Mouse (Mus musculus): ENCODE measurements around the gene Zfx. TPM values are rescaled to one million over a fixed set of nuclear protein-coding genes. Genes with fewer than 3 reads are reported as not detected.
A peak's percentile ranks its signal among the peaks of the same experiment; 100 is the strongest.

Zfx gene
- polyA plus RNA-seq, 1 experiment from 2014 or later, result 18.2 TPM

- H3K27ac ChIP-seq (ENCODE audit: low read length), result no peak overlapping the region
- no peaks in the 10 kb centered on the region for H3K9me3 ChIP-seq (replicated peaks; ENCODE audit: control insufficient read depth, low read length, poor library complexity, severe bottlenecking)
- H3K36me3 ChIP-seq (ENCODE audit: control insufficient read depth, insufficient read depth, low read length), result no peaks in the 10 kb centered on the region
- no peak overlapping the region for H3K9ac ChIP-seq (ENCODE audit: low read depth, low read length)
- peaks cover 37% of the 10 kb centered on the region for H3K27me3 ChIP-seq (ENCODE audit: control insufficient read depth, insufficient read depth, low read depth, low read length)
- ATAC-seq, result no peak
- no peak overlapping the region for H3K4me3 ChIP-seq (ENCODE audit: low read depth, low read length)
- 79% methylated on average over 3 of the region's 3 CpGs for WGBS
- no peaks in the 10 kb centered on the region for H3K4me1 ChIP-seq (ENCODE audit: control insufficient read depth, insufficient read depth, low read length)
- no peak overlapping the region for H3K4me2 ChIP-seq (ENCODE audit: low read length)
Observed at GRCm38 (mm10) chrX:94132239-94132638, 8.7 kb upstream of the Zfx start.

- H3K9me3 ChIP-seq (replicated peaks; ENCODE audit: control insufficient read depth, low read length, poor library complexity, severe bottlenecking), result no peaks in the 10 kb centered on the region
- H3K4me3 ChIP-seq (ENCODE audit: low read depth, low read length), result no peak overlapping the region
- peaks cover 38% of the 10 kb centered on the region for H3K27me3 ChIP-seq (ENCODE audit: control insufficient read depth, insufficient read depth, low read depth, low read length)
- H3K4me2 ChIP-seq (ENCODE audit: low read length), result no peak overlapping the region
- no peak for ATAC-seq
- WGBS, result 78% methylated on average over 4 of the region's 4 CpGs
- H3K9ac ChIP-seq (ENCODE audit: low read depth, low read length), result no peak overlapping the region
- H3K36me3 ChIP-seq (ENCODE audit: control insufficient read depth, insufficient read depth, low read length), result no peaks in the 10 kb centered on the region
- no peak overlapping the region for H3K27ac ChIP-seq (ENCODE audit: low read length)
- H3K4me1 ChIP-seq (ENCODE audit: control insufficient read depth, insufficient read depth, low read length), result no peaks in the 10 kb centered on the region
Observed at GRCm38 (mm10) chrX:94129712-94130111, 6.2 kb upstream of the Zfx start.

- Histone ChIP-seq H3K36me3 (ENCODE audit: control insufficient read depth, insufficient read depth, low read length) (no peaks in the 10 kb centered on the region), H3K9me3 (replicated peaks; ENCODE audit: control insufficient read depth, low read length, poor library complexity, severe bottlenecking) (no peaks in the 10 kb centered on the region), H3K27ac (ENCODE audit: low read length) (no peak overlapping the region), H3K9ac (ENCODE audit: low read depth, low read length) (no peak overlapping the region), H3K4me2 (ENCODE audit: low read length) (no peak overlapping the region), H3K4me1 (ENCODE audit: control insufficient read depth, insufficient read depth, low read length) (peaks cover 3% of the 10 kb centered on the region; the same call in 1 of the 2 replicates), H3K4me3 (ENCODE audit: low read depth, low read length) (no peak overlapping the region), H3K27me3 (ENCODE audit: control insufficient read depth, insufficient read depth, low read depth, low read length) (peaks cover 19% of the 10 kb centered on the region)
- ATAC-seq, result no peak
- 88% methylated on average over 2 of the region's 2 CpGs for WGBS
Observed at GRCm38 (mm10) chrX:94125950-94126349, 2.4 kb upstream of the Zfx start.

GRCm38 (mm10) chrX:94122709-94123058 lies 818 bp downstream of the Zfx start:
- 22% methylated on average over 32 of the region's 53 CpGs for WGBS
- Histone ChIP-seq H3K9ac (ENCODE audit: low read depth, low read length) (peak overlapping the region; percentile 89), H3K4me1 (ENCODE audit: control insufficient read depth, insufficient read depth, low read length) (peaks cover 8% of the 10 kb centered on the region), H3K27me3 (ENCODE audit: control insufficient read depth, insufficient read depth, low read depth, low read length) (peaks cover 9% of the 10 kb centered on the region), H3K36me3 (ENCODE audit: control insufficient read depth, insufficient read depth, low read length) (no peaks in the 10 kb centered on the region), H3K27ac (ENCODE audit: low read length) (peak overlapping the region; percentile 98), H3K4me2 (ENCODE audit: low read length) (peak overlapping the region; percentile 48), H3K4me3 (ENCODE audit: low read depth, low read length) (peak overlapping the region; percentile 57), H3K9me3 (replicated peaks; ENCODE audit: control insufficient read depth, low read length, poor library complexity, severe bottlenecking) (no peaks in the 10 kb centered on the region)
- peak; percentile 81 for ATAC-seq

- H3K36me3 ChIP-seq (ENCODE audit: control insufficient read depth, insufficient read depth, low read length), result no peaks in the 10 kb centered on the region
- H3K4me1 ChIP-seq (ENCODE audit: control insufficient read depth, insufficient read depth, low read length), result peaks cover 8% of the 10 kb centered on the region
- H3K4me2 ChIP-seq (ENCODE audit: low read length), result peak overlapping the region; percentile 66
- peak; percentile 93 for ATAC-seq
- peak overlapping the region; percentile 89 for H3K9ac ChIP-seq (ENCODE audit: low read depth, low read length)
- WGBS, result 24% methylated on average over 53 of the region's 65 CpGs
- H3K27me3 ChIP-seq (ENCODE audit: control insufficient read depth, insufficient read depth, low read depth, low read length), result peaks cover 9% of the 10 kb centered on the region
- no peaks in the 10 kb centered on the region for H3K9me3 ChIP-seq (replicated peaks; ENCODE audit: control insufficient read depth, low read length, poor library complexity, severe bottlenecking)
- peak overlapping the region; percentile 98 for H3K27ac ChIP-seq (ENCODE audit: low read length)
- peak overlapping the region; percentile 57 for H3K4me3 ChIP-seq (ENCODE audit: low read depth, low read length)
Observed at GRCm38 (mm10) chrX:94121866-94122708, 1.4 kb downstream of the Zfx start.

GRCm38 (mm10) chrX:94121161-94121856 lies 2.2 kb downstream of the Zfx start:
- peaks cover 8% of the 10 kb centered on the region for H3K4me1 ChIP-seq (ENCODE audit: control insufficient read depth, insufficient read depth, low read length)
- H3K27me3 ChIP-seq (ENCODE audit: control insufficient read depth, insufficient read depth, low read depth, low read length), result peaks cover 8% of the 10 kb centered on the region
- peak overlapping the region; percentile 52; the same call in 1 of the 2 replicates for H3K9ac ChIP-seq (ENCODE audit: low read depth, low read length)
- peak overlapping the region; percentile 57 for H3K4me3 ChIP-seq (ENCODE audit: low read depth, low read length)
- no peaks in the 10 kb centered on the region for H3K9me3 ChIP-seq (replicated peaks; ENCODE audit: control insufficient read depth, low read length, poor library complexity, severe bottlenecking)
- H3K36me3 ChIP-seq (ENCODE audit: control insufficient read depth, insufficient read depth, low read length), result no peaks in the 10 kb centered on the region
- 22% methylated on average over 24 of the region's 24 CpGs for WGBS
- peak overlapping the region; percentile 98 for H3K27ac ChIP-seq (ENCODE audit: low read length)
- H3K4me2 ChIP-seq (ENCODE audit: low read length), result peak overlapping the region; percentile 66
- no peak for ATAC-seq

- ATAC-seq, result no peak
- H3K4me2 ChIP-seq (ENCODE audit: low read length), result no peak overlapping the region
- no peaks in the 10 kb centered on the region for H3K9me3 ChIP-seq (replicated peaks; ENCODE audit: control insufficient read depth, low read length, poor library complexity, severe bottlenecking)
- no peak overlapping the region for H3K9ac ChIP-seq (ENCODE audit: low read depth, low read length)
- no peak overlapping the region for H3K27ac ChIP-seq (ENCODE audit: low read length)
- H3K27me3 ChIP-seq (ENCODE audit: control insufficient read depth, insufficient read depth, low read depth, low read length), result peaks cover 7% of the 10 kb centered on the region
- H3K4me3 ChIP-seq (ENCODE audit: low read depth, low read length), result no peak overlapping the region
- H3K36me3 ChIP-seq (ENCODE audit: control insufficient read depth, insufficient read depth, low read length), result no peaks in the 10 kb centered on the region
- H3K4me1 ChIP-seq (ENCODE audit: control insufficient read depth, insufficient read depth, low read length), result peaks cover 8% of the 10 kb centered on the region
Observed at GRCm38 (mm10) chrX:94118350-94118749, 5.2 kb downstream of the Zfx start.

GRCm38 (mm10) chrX:94115882-94116281 lies 7.6 kb downstream of the Zfx start:
- no peaks in the 10 kb centered on the region for H3K9me3 ChIP-seq (replicated peaks; ENCODE audit: control insufficient read depth, low read length, poor library complexity, severe bottlenecking)
- H3K36me3 ChIP-seq (ENCODE audit: control insufficient read depth, insufficient read depth, low read length), result no peaks in the 10 kb centered on the region
- H3K4me3 ChIP-seq (ENCODE audit: low read depth, low read length), result no peak overlapping the region
- WGBS, result 84% methylated on average over 6 of the region's 6 CpGs
- H3K27me3 ChIP-seq (ENCODE audit: control insufficient read depth, insufficient read depth, low read depth, low read length), result peaks cover 4% of the 10 kb centered on the region; the same call in 1 of the 2 replicates
- H3K4me1 ChIP-seq (ENCODE audit: control insufficient read depth, insufficient read depth, low read length), result peaks cover 5% of the 10 kb centered on the region
- no peak for ATAC-seq
- H3K9ac ChIP-seq (ENCODE audit: low read depth, low read length), result no peak overlapping the region
- no peak overlapping the region for H3K4me2 ChIP-seq (ENCODE audit: low read length)
- no peak overlapping the region for H3K27ac ChIP-seq (ENCODE audit: low read length)

- no peak for ATAC-seq
- no peaks in the 10 kb centered on the region for H3K9me3 ChIP-seq (replicated peaks; ENCODE audit: control insufficient read depth, low read length, poor library complexity, severe bottlenecking)
- H3K27ac ChIP-seq (ENCODE audit: low read length), result no peak overlapping the region
- H3K36me3 ChIP-seq (ENCODE audit: control insufficient read depth, insufficient read depth, low read length), result no peaks in the 10 kb centered on the region
- no peaks in the 10 kb centered on the region for H3K4me1 ChIP-seq (ENCODE audit: control insufficient read depth, insufficient read depth, low read length)
- peaks cover 8% of the 10 kb centered on the region; the same call in 1 of the 2 replicates for H3K27me3 ChIP-seq (ENCODE audit: control insufficient read depth, insufficient read depth, low read depth, low read length)
- no peak overlapping the region for H3K4me2 ChIP-seq (ENCODE audit: low read length)
- H3K4me3 ChIP-seq (ENCODE audit: low read depth, low read length), result no peak overlapping the region
- no peak overlapping the region for H3K9ac ChIP-seq (ENCODE audit: low read depth, low read length)
- WGBS, result 44% methylated on average over 2 of the region's 2 CpGs
Observed at GRCm38 (mm10) chrX:94105964-94106363, 17.5 kb downstream of the Zfx start.
